Mouse (Mus musculus) urinary bladder, postnatal 14 days (tissue): ENCODE data around the gene Myrf.

Experiments
- DNase-seq: peaks from one replicate; pipeline ENCODE4 v3.0.0; 2021; ENCODE audit warnings: low spot score

Gene Myrf

GRCm38 (mm10) chr19:10240654-10241305, at the start of gene Myrf:
Gene Myrf, minus strand, starts transcription at chr19:10240748.
- peak; percentile 80 for DNase-seq

- no peak for DNase-seq
Observed at GRCm38 (mm10) chr19:10289609-10290150, 49.1 kb upstream of the Myrf start.

GRCm38 (mm10) chr19:10288125-10289040, 47.8 kb upstream of the Myrf start:
- DNase-seq = no peak

DNA sequence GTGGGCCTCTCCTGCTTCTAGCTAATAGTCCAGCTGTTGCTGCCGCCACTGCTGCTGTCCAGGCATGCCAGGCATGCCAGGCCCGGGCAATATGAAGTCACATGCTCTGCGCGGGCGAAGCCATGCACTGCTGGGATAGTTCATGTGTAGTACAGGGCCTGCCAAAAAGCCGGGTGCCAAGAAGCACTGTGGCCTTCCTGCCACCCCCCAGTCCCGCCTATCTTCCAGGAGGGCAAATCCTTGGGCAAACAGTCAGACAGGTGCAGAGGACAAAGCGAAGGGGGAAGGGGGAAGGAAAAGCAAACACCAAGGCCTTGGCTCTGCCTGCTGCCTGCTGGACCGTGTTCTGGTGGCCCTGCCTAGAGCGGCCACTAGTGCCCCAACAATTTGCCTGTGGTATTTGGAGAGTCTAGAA, 45.9 kb upstream of the Myrf start:
- DNase-seq = no peak

- DNase-seq = no peak
Observed at GRCm38 (mm10) chr19:10280771-10281540, 40.4 kb upstream of the Myrf start.

DNA sequence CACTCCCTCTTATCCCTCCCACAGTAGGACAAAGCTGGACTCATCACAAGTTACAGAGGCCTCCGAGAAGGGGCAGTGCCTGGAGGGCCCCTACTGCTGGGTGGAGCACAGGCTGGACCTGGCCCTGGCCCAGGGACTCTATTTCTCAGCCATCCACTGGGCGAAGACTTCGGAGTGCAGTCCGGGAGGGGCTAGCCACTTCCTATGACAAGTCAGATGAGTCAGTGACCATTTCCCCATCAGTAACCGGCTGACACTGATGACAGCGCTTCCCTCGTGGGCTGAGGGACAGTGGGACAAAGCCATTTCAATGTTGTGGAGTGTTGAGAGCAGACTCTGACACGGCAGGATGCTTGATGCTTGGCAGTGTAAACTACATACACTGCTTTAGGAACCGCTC, 39.1 kb upstream of the Myrf start:
- peak; percentile 40 for DNase-seq

GRCm38 (mm10) chr19:10278669-10279324, 38.2 kb upstream of the Myrf start:
- DNase-seq = no peak

- DNase-seq = peak; percentile 81
Observed at GRCm38 (mm10) chr19:10277759-10278158, 37.2 kb upstream of the Myrf start.

DNA sequence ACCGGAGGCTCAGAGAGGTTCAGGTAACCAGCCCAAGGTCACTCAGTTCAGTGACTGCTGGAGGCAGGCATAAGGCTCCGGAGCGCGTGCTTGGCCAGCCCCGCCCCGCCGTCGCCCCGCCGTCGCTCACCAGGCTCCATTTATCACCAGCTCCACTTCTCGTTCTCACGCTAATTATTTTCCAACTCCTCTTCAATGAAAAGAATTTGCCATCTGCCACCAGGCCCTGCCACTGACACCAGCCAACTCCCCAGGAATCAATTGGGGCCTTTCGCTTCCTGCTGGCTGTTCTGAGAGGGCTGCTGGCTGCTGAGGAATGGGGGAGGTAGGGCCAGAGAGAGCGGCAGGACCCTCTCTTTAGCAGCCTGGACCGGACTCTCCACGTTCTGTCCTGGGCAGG, 36.8 kb upstream of the Myrf start:
- no peak for DNase-seq

- DNase-seq = no peak
Observed at GRCm38 (mm10) chr19:10276483-10277144, 36.1 kb upstream of the Myrf start.

DNA sequence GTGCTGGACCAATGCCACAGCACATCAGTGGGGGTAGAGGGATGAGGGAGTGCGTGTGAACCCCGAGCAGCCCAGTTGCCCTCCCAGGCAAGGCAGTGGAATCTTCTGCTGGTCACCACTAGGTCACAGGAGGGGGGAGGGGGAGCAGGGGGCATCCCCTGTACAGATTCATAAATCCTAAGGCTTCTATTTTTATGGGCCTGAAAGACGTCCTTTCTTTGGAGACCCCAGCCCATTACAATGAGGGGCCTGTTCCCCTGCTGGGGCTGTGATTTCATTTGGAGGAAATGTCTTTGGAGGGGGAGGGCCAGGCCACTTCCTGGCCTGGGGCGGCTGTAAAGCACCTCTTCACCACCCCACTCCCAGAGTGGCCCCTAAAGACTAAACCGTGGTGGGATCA, 33.5 kb upstream of the Myrf start:
- DNase-seq = no peak

DNA sequence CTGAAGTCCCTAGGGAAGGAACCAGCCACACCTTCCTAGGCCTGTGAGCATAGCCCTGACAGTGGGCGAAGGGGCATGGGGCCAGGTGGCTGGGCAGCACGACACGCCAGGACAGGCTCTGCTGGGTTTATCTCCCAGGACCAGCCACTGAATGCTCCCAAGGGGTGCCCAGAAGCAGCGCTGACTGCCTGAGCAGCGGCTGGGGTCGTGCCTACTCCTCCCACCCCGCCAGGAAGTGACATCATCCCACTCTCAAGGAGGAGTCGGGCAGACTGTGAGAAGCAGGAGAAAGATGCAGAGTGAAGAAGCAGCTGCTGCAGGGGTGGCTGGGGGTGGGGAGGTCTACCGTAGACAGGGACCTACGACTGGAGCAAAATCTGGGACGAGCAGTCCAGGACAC, 32.2 kb upstream of the Myrf start:
- DNase-seq = peak; percentile 59

DNA sequence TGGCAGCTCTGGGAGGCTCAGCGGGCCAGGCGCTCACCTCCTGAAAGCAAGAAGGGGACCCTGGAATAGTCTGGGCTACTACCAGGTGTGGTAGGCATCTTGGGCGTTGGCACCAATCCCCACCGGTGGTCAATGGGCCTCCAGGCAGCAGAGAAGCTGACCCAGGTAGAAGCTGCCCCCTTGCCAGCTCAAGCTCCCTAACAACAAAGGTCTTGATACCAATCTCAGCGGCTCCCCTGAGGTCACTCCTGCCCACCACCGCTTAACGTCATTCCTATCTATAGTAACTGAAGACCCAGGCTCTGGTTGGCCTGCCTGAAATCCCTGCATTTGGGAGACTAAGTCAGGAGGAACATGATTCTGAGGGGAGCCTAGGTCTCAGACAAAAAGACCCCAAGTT, 31.0 kb upstream of the Myrf start:
- DNase-seq = no peak

- DNase-seq = no peak
Observed at GRCm38 (mm10) chr19:10270356-10270755, 29.8 kb upstream of the Myrf start.

DNA sequence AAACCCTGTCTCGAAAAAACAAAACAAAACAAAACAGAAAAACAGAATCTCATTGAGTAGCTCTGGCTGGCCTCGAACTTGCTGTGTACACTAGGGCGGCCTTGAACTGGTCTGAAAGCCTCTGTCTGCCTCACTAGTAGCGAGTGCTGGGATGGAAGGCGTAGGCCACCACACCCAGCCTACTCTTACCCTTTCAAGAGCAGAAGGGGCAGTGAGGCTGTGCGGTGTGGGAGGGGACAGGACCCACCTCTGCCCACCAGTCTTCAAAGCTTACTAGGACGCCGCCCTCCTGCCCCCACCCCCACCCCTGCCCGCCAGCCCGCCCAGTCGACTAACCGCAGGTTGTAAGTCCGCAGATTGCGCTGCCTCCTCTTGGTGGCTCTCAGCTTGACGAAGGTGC, 28.3 kb upstream of the Myrf start:
- no peak for DNase-seq

DNA sequence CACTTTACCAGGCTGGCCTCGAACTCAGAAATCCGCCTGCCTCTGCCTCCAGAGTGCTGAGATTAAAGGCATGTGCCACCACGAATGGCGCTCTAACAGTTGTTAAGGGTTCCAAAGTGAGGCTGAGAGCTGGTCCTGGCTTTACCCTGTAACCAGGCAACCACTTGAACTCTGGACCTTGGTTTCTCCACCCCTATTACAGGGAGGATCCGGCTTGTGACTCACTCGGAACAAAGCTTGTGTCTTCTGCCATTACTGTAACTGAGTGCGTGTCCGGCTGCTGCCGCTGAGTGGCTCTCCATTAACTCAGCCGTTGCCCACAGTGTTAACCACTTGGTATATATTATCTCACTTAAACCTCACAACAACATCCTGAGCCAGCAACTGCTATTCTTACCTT, 27.4 kb upstream of the Myrf start:
- no peak for DNase-seq

DNA sequence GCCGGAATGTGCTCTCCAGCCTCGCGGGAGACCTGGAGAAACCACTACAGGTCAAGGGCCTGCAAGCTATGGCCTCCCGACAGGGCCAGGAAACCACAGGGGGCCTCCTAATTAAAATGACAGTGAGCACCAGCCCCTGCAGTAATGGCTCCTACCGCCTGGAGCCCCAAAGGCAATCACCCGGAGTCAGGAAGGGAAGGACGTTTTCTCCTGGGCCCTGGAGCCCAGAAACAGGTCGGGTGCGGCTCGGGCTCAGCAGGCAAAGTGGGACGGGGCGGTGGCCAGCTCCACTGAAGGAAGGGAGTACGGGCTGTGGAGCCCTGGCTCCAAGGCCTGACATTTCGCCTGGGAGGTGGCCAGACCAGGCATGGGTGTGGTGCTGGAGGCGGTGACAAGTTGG, 26.5 kb upstream of the Myrf start:
- DNase-seq = peak; percentile 39

- peak; percentile 91 for DNase-seq
Observed at GRCm38 (mm10) chr19:10266196-10266850, 25.8 kb upstream of the Myrf start.

GRCm38 (mm10) chr19:10261369-10261768, 20.8 kb upstream of the Myrf start:
- no peak for DNase-seq

- peak; percentile 84 for DNase-seq
Observed at GRCm38 (mm10) chr19:10258279-10259011, 17.9 kb upstream of the Myrf start.
